Mouse (Mus musculus) granulocyte monocyte progenitor cell, adult 5-6 weeks (primary cell): ENCODE data around the gene Mmd2. TPM values are rescaled to one million over a fixed set of nuclear protein-coding genes. Genes with fewer than 3 reads are reported as not detected.

Experiments
- ATAC-seq: replicated peaks from 2 replicates; pipeline ENCODE4 v1.8.0; 2016; ENCODE audit warnings: mild to moderate bottlenecking, moderate TSS enrichment, inconsistent platforms; ENCODE audit not compliant: poor library complexity, severe bottlenecking
- total RNA-seq, 2 experiments: library from RNA; stranded (forward) in 1 of 2; stranded (reverse) in 1 of 2; fragments of 200-712, 200-1000 nt in 1 of 2; fragments of >200 nt in 1 of 2; fragmentation: Nextera tagmentation in 1 of 2; gene quantifications; 2 replicates each; pipeline ENCODE4 v1.2.3; 2014 to 2017

Mmd2 gene
- total RNA-seq, 2 experiments from 2014 or later: not detected

DNA sequence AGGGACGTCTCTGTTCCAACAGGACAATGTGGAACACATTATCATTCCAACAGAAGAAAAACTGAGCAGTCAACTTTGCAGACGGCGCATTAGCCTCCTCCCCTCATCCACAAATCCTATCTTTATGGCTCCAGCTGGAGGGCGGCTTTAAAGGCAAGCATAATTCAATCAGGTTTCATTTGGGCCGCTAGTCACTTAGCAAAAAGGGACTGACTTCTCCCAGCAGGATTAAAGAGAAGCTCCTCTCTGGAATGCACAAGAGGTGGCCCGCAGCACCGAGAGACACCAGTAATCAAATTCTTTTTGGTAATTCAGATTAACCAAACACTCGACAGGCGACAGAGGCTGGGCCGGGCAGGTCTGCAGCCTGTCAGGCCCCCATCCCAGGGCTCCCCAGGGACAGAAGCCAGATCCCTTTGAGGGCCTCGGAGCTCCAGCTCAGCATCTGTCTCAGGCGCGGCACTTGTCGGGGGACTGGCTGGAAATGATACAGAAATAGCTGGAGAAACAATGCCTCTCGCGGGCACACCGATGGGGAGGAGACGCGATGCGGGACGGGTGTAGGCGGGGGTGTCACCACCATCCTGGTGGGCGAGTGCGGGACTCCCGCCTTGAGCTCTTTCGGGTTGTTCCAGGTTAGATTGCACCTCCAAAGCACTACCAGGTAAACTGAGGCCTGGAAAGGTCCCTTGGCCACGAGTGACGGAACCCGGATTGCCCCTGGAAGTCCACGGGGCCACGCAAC is 58.5 kb downstream of the Mmd2 start:
- no peak for ATAC-seq

DNA sequence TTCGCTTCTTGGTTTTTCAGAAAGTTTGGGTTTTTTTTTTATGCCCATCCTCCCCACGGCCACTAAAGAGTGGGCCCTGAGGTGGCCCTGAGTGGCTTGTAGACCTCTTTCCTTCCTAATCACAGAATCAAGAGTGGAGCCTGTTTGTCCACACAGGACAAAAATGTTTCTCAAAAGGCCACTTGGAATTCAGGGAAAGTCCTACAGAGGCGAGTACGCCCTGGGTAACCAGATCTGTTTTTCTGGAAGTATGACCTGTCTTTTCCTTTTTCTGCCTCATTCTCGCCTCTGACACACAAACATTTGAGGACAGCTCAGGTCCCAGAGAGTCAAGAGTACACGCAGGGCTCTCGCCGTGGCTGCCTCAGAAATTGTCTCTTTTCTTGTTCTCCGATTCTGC is 59.2 kb downstream of the Mmd2 start:
- ATAC-seq: no peak

DNA sequence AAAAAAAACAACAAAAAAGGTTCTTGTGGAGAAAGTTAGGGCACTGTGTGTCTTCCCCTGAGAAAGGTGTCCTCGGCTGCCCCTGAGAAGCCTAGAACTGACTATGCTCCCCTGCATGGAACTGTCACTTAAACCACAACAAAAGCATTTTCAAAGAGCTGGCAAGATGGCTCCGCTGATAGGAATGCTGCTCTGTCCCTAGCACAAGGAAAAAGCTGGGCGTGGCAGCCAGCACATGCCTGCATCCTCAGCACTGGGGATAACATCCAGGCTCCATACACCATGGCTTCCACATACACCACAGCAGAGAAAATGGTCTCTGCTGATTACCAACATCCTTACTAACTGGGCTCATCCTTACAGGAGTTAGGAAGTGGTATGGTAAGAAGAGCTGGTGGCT is 61.5 kb downstream of the Mmd2 start:
- no peak for ATAC-seq

DNA sequence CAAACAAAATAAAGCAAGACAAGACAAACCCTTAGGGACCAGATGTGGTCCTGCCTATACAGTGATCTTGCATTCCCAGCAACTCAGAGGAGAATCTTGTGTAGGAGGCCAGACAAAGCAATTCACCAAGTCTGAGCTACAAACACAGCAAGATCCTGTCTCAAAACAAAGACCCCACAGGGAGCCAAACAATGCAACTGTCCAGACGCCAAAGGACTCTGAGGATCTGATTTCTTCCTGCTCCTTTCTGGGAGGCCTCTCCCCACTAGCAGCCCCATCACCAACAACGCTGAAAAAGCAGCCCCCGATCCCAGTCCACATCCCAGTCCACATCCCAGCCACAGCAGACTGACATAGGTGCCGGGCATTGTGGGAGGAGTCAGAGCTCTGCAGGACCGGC is 62.3 kb downstream of the Mmd2 start:
- no peak for ATAC-seq

DNA sequence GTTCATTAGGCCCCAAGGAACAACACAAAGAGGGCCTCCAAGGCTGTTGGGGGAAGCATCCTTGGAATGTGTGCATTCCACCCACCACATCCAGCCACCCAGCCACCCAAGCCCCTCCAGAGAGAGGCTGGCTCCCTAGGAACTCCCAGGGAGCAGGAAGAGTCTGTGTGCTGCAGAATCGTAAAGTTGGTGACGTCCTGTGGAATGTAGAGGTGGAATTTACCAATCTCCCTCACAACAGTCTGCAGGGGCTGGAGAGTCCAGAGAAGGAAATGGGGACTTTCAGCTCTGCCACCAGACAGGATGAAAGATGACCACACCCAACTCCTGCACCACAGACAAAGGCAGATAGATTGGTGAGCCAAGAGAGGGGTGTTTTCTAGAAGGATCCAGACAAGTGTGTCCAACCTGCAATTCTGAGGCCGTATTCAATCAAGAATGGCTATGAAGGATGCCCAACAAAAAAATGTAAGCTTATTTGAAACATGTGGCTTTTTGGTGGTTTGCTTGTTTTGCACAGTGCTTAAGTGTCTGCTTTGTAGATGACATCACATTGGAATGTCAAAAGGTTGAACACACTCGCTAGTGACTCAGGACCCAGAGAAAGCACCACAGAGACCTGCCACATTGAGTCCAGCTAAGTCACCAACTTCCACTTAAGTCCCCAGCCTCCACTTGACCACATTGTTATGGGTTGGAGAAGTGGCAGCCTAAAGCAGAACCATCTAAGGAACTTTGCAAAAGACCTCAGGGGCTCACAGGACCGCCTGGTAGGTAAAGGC is 63.4 kb downstream of the Mmd2 start:
- ATAC-seq: no peak

DNA sequence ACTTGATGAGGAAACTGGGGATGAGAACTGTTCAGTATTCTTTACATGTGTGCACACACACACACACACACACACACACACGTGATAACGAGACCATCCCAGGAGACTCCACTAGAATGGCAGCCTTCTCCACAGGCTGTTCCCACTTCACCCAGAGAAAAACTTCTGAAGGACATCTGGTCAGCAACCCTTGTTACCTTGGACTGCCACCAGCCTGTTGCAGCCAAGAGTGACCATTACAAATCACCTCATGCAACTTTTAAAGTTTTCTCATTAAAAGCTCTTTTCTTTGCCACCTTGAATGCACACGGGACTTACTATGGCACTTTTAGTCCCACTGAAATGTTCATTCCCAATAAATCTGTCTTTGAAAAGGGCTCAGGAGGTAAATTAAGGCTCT is 71.3 kb downstream of the Mmd2 start:
- no peak for ATAC-seq

DNA sequence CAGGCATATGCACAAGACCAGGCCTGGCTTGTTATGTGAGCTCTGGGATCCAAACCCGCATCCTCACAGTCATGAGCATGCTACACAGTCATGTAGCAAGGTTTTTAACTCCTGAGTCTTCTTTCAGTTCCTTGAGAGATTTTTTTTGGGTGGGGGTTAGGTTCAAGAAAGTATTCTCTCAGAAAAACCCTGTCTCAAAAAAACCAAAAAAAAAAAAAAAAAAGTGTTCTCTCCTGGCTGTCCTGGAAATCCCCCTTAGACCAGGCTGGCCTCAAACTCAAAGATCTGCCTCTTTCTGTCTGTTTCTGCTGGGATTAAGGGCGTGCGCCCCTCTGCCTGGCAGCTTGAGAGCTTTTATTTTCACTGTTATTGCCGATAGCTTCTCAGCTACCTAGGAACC is 73.2 kb downstream of the Mmd2 start:
- ATAC-seq: no peak

DNA sequence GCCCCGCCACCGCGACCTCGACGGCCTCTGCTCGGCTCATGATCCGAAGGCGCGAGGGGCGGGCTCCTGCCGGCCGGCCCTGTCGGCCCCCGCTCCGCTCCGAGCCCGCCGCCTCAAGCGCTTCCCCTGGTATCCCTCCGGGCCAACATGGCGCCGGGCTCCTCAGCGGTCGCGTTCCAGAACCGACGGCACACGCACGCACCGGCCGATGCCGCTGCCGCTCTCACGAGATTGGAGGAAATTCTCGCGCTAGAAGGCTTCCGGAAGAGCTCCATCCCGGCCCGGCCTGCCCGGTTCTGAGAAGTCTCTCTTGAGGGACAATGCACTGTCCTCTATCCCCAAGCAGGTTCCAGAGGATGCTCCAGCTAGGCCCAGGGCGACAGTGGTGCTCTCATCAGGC is 78.7 kb downstream of the Mmd2 start, which contains the start of gene Papolb:
Papolb (minus strand) TSS at position 162 of the 400 bp plus-strand sequence.
- ATAC-seq: no peak

DNA sequence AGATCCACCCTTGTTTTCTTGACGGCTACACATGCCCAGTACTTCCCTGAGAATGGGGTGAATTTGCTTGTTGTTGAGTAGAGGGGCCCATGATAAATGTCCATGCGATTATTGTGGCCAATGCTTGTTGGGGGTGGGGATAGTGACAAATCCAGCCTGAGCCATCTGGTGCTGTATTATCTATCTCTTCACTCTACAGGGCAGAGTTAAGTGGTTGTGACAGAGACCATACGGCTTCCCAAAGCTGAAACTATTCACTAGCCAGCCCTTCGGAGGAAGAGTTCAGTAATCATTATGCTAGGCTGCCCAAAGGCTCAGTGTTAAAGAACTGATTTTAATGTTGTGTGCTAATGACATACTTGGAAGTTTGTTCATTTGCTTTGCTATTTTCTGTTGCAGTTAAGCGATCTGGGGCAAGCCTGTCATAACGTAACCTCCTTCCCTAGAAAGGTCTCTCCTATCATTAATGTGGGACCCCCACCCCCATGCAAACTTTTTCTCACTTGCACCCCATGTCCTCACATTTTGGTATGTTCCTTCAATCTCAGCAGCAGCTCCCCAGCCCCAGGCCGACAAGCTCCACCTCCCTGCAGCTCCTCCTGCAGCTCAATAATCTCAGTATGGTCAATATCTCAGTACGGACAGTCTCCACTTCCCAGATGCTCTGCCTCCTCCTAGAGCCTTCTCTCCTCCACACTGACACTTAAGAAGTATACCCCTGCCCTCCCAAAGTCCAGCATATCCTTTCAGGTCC is 83.7 kb downstream of the Mmd2 start:
- ATAC-seq: no peak

DNA sequence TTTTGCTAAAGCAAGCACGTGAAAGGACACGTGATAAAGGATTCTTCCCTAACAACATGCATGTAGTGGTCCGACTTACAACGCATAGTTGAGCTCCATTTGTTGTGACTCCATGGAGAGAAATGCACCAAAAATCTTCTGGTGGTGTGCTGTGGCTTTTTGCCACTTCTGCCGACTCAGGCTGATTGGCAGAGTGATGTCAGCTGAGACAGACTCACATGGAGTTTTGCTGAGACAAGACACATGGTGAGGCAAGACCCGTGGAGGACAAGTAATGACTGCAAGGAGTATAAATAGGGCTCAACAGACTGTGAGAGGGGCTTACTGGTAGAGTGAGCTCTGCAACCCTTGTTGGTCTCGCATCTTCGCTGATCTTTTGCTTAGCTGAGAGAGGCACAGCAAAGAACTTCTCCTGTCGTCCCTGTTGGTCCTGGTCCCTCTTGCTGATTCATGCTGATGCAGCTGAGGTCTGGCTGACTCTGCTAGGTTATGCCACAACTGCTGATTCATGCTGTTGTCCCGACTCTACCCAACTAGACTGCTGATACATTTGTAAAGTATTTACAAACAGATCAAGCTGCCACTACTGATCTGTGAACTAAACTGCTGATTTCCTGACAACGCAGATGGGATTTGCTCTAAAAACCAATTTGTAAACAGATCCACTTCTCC is 87.3 kb downstream of the Mmd2 start:
- ATAC-seq: no peak

DNA sequence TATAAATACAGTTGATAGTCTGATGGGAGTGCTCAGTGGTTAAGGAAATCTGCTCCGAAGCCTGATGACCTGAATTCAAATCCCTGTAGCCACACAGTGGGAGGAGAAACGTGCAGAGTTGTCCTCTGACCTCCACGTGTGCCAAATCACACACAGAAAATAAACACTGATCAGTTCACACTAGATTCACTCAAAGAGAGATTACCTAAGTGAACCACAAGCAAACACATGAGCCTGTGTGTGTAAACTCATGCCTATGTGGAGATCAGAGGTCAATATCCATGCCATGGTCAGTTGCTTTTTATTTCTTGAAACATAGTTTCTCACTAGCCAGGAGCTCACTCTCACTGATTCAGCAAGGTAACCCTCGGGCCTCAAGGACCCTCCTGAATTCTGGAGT is 88.2 kb downstream of the Mmd2 start:
- no peak for ATAC-seq

DNA sequence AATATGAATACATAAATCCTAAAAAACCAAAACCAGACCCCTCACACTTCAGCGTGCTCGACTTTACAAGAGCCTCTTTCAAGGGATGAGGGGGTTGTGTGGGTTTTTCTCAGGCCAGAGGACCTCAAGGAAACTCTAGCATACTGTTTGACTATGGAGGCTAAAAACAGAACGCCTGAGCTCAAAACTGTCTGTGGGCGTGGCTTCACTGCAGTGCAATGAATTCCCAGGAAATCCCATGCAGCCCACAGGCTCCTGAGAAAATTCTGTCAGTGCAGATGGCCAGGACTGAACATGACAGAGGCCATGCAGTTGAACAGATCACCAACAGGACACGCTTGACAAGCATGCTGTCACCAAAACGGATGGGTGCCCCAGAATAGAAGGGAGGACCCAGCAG is 89.6 kb downstream of the Mmd2 start:
- no peak for ATAC-seq

Other genes with a start within 250 kb of the Mmd2 start
- 18.2 and 19.0 TPM in 2 replicates for gene Foxk1, start 207.3 kb downstream of the Mmd2 start, total RNA-seq (2014; fragmentation: Nextera tagmentation)
- gene Foxk1, start 207.3 kb downstream of the Mmd2 start, total RNA-seq (2017): 6.1 TPM in 2 replicates
- gene Ap5z1, start 144.9 kb downstream of the Mmd2 start, total RNA-seq (2014; fragmentation: Nextera tagmentation): 18.2 and 23.9 TPM in 2 replicates
- gene Ap5z1, start 144.9 kb downstream of the Mmd2 start, total RNA-seq (2017): 5.7 and 6.3 TPM in 2 replicates
- not detected in 2 replicates for gene Papolb, start 78.7 kb downstream of the Mmd2 start, total RNA-seq (2014; fragmentation: Nextera tagmentation)
- not detected in 2 replicates for gene Papolb, start 78.7 kb downstream of the Mmd2 start, total RNA-seq (2017)
- gene Radil, start 57.7 kb downstream of the Mmd2 start, total RNA-seq (2014; fragmentation: Nextera tagmentation): not detected in 2 replicates
- not detected in 2 replicates for gene Radil, start 57.7 kb downstream of the Mmd2 start, total RNA-seq (2017)
- gene Wipi2, start 18.9 kb upstream of the Mmd2 start, total RNA-seq (2014; fragmentation: Nextera tagmentation): 24.9 and 27.4 TPM in 2 replicates
- 36.2 and 36.3 TPM in 2 replicates for gene Wipi2, start 18.9 kb upstream of the Mmd2 start, total RNA-seq (2017)
- 0.09 TPM in 1 of 2 replicates, not detected in the other for gene Slc29a4, start 83.7 kb upstream of the Mmd2 start, total RNA-seq (2014; fragmentation: Nextera tagmentation)
- gene Slc29a4, start 83.7 kb upstream of the Mmd2 start, total RNA-seq (2017): not detected in 2 replicates
- gene Tnrc18, start 208.9 kb upstream of the Mmd2 start, total RNA-seq (2014; fragmentation: Nextera tagmentation): 50.4 and 50.6 TPM in 2 replicates
- 9.0 and 13.8 TPM in 2 replicates for gene Tnrc18, start 208.9 kb upstream of the Mmd2 start, total RNA-seq (2017)